Mouse (Mus musculus) left cerebral cortex, postnatal 10 days (tissue): ENCODE measurements at regions not wholly inside any gene's neighbourhood (a gene's known extent, or its start where the extent isn't known, plus 50 kb on each side); places are given as distances from the start of the nearest gene placed in this dataset.
A peak's percentile ranks its signal among the peaks of the same experiment; 100 is the strongest.

Source experiments
- DNase-seq, 2 experiments: peaks; one replicate each; pipeline ENCODE4 v3.0.0; 2021 to 2022; ENCODE audit warnings: low spot score in 2 of 2, mixed read lengths in 1 of 2; ENCODE audit errors: extremely low spot score in 1 of 2
- intact Hi-C: fragments of 180-260 bp; cut with DNase I; formaldehyde crosslinking; loops from one replicate; pipeline ENCODE4 v1.15.1; 2025

DNA sequence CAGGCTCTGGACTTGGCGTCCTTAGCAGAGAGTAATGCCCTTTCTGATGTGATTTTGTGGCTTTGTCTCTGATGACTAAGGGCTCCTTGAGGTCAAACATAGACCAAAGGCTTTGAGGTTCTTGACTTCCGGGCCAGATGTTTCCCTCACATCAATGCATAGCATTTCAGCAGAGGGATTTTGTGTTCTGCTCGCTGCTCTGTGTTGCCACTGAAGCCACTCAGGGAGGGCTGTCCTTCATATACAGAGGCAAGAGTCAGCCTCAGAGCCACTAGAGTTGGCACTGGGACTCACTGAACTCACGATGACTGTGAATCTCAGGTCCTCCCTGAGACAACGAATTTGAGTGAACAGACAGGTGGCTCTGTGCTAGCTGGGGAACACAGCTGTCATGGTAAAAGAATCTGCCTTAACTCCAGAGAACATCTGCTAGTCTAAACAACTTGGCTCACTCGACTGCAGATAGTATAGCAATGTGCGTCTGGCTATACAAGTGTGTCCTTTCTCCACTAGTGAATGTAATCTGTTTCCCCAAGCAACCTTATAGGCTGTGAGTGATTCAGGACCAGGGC, 74.3 kb downstream of the Gp2 start:
- intact Hi-C loops, result no loop called here
- DNase-seq, result peak in 1 of 2 experiments; percentile 3

DNA sequence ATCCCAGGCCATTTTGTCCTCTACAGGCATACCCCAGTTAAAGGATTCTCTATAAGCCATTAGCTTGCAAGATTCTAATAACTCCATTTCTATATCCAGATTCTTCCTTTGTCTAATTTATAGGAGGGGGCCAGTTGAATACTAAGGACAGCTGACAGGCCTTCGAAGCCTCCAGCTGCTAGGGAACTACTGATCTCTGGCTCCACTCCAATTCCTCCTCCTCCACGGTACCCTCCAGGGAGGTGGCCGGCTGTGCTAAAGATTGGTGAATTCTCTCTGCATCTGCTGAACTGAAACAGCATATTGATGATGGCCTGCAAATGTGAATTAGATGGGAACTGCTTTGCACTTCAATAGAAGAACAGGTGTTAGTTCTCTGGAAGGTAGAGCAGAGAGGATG, 79.2 kb downstream of the Gp2 start:
- no peak for DNase-seq
- intact Hi-C loops, result no loop called here

DNA sequence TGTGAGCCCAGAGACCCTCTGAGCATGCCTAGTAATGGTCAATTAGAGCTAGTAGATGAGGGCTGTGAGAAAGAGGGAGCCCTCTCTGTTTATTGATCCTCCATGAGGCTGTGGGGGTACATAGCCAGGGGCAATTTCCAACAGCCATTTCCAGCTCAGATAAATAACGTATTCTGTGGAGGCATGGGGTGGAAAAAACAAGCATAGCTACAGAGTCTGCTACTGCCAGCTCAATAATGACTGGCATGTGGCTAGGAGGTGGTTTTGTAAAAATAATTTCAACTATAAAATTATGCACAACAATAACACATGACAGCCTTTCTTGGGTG, 94.9 kb downstream of the Gp2 start:
- DNase-seq, result no peak
- intact Hi-C loops, result no loop called here

DNA sequence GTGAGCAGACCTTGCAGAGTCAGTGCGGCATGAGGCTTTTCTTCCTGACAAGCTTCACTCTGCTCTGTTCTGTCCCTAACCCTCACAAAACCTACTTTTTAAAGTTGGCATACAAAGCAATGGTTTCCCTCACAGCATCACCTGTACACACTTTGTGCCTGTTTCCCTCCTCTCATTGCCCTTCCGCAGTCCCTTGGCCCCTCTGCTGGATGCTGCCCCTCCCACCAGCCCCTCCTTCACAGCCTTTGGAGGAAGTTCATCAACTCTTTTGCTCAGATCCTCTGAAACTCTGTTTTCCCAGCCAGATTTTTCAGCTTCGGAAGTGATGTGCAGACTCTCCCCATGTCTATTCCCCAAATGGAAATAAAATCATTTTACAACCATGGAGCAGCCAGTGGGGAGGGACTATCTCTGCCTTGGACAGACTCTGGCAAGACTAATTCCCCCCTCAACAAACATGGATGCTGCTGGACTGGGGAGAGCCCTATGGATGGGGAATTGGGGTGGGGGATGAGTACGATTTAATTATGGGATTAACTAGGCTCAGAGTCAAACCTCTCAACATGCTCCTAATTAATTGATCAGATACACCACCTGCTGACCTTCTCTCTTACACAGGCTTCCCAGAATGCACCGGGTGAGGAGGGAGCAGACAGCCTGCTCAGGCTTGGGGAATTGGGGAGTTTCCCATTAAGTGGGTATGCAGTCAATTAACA, 95.4 kb downstream of the Gp2 start:
- no peak for DNase-seq
- intact Hi-C loops, result no loop called here

DNA sequence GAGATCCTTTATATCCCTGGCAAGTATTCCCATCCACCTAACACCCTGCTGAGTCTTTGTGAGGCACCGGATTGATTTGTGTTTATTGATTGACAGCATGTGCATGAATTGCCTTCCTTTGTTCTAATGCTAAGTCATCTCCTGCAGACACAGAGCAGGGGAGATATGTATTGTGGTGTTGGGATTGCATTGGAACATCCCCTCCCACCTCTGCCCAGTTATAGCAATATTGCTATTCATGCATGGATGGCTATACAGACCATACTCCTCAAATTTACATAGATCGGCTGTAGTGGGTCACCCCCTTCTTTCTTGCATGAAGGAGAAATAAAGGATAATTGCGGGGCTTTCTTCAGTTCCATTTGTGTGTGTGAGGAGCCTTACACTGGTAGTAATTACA, 101.7 kb downstream of the Gp2 start:
- intact Hi-C loops, result no loop called here

DNA sequence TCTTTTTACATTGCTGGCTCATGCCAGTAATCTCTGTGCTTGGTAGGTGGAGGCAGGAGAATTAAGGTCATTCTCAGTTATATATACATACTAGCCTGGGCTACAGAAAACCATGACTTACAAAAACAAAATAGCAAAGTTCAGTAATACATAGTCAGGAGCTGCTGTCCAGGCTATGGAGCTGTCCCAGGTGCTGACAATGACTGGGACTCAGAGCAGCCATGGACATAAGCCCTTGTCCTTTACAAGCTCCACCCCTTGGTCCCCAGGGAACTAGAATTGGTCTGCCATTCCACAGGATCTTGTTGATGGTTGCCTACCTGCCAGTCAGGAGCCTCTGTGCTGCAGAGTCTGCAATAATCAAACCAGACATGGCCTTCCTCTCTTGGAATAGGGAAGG, 102.8 kb downstream of the Gp2 start:
- intact Hi-C loops, result no loop called here
- DNase-seq, result no peak

More for the DNA sequence above, 101.7 kb downstream of the Gp2 start:
- no peak for DNase-seq

DNA sequence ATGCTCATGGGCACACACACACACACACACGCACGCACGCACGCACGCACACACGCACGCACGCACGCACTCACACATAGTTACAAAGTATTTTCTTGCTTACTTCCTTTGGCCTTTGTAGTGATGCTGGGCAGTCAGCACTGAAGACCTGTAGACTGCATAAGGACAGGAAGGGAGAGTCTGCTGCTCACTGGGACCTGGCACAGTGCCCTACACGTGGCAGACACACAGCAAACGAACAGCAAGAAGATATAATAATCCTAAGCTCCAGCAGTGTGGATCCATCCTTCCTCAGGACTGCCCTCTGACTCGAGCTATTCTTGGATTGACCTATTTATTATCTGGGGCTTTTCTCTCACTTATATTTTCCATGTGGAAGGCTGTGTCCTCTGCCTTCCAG, 106.5 kb downstream of the Gp2 start:
- DNase-seq, result no peak

DNA sequence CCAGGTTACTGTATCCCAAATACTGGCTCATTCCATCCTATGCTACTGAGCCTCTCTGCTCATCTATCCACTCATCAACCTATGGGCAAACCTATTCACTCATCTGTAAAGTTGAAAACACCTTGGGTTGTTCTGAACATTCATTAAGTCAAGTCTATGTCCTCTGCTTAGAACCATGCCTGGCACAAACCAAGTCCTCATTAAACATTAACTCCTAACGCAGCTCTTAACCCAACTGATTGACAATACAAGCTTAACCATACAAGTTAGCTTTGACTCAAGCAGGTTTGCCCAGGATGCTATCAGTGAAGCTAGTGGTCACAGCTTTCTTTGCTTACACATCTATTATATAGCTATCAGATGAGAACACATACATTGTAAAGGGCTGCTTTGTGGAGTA, 108.4 kb downstream of the Gp2 start:
- DNase-seq, result no peak
- intact Hi-C loops, result no loop called here

More for the DNA sequence above, 106.5 kb downstream of the Gp2 start:
- intact Hi-C loops, result no loop called here

DNA sequence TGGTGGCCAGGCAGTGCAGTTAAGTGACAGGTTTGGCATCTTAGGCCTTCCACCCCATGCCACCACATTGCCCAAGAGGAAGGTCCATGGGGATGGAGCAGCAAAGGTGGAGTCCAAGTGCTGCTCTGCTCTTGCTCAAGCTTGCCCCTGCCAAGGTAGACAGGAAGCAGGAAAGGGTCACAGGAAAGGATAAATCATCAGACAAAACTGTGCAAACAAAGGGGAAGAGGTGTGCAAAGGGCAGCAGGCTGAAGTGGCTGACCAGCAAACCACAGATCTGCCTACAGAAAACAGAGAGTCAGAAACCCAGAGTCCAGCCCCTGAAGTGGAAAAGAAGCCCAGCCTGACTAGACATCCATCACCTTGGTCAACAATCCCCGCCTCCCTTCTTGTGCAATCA, 115.7 kb downstream of the Gp2 start:
- DNase-seq, result no peak
- intact Hi-C loops, result no loop called here

DNA sequence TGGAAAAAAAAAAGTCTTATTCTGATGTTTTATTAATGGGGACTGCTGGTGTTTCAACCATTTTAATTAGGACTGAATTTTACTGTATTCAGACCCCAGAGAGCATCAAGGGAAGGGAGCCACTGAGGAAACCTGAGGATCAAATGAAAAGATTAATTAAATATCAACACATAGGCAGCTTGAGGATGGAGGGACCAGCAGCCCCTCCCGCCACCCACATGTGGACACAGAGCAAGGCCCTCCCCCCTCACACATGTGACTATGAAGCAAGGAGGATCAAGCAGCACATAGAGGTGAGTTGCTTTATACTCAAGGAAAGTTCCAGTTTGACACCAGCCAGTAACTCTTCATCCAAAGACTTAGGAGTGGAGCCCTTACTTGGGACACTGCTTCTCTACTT, 126.0 kb downstream of the Gp2 start:
- DNase-seq, result no peak
- intact Hi-C loops, result no loop called here

DNA sequence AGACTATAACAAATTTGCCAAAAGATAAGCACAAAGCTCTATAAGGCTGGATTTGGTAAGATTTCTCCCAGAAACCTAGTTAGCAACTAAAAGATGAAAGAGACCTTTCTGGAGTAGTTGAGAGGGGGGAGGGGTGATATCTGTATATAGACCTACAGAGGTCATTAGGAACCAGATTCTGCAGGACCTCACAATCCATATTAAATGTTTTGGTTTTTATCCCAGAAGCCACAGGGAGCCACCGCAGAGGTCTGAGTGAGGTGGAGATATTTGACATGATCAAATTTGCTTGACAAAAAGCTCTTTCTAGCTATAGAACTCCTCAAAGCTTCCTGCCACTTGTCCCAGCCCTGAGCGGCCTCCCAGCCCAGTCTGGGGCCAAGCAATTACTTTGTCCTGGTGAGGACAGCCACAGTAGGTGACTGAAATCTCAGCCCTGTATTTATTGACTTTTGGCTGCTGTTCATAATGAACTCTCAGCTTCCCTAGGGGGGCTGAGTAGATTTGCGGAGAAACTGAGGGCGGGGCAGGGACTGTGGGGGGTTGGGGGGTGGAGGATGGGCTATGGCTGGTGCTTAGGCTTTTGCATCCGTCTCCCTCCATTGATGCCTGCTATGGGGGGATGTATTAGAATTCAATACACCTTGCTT, 128.5 kb downstream of the Gp2 start:
- intact Hi-C loops, result no loop called here

DNA sequence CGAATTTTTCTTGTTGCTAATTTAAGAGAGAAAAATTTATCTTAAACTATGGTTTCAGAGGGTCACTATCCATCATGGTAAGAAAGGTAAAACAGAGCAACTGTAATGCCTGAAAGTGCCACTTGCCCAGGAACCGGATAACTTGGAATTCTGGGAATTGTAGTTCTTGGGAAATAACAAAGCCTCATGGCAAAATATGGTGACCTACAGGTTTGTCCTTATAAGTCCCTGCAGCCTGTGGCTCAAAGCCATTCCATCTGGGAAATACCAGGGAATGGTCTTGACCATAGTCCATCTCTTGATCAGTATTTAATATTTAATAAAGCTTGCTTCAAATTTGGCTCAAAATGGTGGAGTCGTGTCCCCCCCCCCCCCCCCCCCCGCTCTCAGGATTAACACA, 111.9 kb upstream of the Gpr139 start:
- no peak for DNase-seq

More for the DNA sequence above, 128.5 kb downstream of the Gp2 start:
- DNase-seq, result no peak

DNA sequence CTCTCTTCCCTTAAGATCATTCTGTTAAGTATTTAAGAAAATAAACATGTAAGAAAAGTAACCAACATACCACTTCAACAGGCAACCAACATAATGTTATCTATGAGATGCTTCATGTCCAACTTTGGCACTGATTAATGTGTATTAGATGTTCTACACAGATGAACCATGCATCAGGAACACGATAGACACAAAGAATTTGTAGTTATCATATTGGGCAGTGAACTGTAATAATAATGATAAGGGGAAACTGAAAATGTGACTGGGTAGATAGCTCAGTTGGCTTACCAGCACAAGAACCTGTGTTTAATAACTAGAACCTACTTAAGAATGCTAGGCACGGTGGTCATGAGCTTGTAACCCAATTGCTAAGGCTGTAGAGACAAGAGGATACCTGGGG, 107.0 kb upstream of the Gpr139 start:
- DNase-seq, result no peak
- intact Hi-C loops, result no loop called here

More for the DNA sequence above, 111.9 kb upstream of the Gpr139 start:
- intact Hi-C loops, result no loop called here

DNA sequence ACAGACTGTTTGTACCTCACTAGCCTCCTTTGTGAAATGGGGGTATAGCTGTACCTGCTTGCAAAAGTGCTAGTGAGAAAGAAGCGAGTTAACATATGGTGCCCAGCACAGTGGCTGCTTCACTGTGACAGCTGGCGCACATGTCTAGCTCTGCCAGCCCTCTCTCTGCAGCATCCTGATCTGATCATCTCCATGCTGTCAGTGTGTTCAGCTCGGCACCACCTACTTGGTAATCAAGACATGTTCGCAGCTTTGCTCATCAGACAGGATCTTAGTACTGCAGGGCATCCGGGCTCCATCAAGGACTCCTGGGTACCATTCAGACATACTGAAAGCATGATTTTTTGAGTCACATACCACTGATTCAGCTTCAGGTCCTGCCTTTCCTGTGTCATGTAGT, 100.9 kb upstream of the Gpr139 start:
- intact Hi-C loops, result no loop called here
- DNase-seq, result peak in 1 of 2 experiments; percentile 3

DNA sequence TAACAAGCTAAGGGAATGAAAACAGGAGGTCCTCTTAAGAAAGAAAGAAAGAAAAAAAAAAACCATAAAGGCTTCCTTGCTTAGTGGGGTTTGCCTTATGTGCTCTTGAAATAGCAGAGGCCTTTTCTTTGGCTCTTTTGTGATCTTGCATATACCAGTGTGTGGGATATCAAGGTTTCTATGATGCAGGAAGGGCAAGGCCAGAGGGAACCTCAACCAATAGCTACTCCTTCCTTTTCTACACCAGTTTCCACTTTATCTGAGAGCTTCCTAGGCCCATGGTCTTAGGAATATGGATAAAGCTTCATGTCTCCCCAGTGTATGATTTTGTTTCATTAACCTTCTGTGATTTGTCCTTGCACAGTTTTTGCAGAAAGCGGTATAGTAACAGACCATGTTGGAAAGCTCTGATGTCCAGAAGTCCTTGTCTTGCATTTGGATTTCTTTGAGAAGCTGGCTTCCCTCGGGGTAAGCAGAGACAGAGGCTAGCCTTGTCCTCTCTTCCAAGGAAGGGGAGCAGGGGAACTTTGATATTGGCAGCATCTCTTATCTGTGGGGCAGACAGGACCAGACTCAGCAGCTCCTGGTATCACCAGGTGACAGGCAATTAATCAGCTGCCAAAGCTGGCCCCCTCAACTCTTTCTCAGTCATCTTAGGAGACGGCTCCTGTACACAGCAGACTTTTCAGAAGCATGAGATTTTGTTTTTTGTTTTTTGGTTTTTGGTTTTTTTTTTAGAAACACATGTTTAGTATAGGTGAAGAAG, 95.7 kb upstream of the Gpr139 start:
- DNase-seq, result no peak
- intact Hi-C loops, result no loop called here

DNA sequence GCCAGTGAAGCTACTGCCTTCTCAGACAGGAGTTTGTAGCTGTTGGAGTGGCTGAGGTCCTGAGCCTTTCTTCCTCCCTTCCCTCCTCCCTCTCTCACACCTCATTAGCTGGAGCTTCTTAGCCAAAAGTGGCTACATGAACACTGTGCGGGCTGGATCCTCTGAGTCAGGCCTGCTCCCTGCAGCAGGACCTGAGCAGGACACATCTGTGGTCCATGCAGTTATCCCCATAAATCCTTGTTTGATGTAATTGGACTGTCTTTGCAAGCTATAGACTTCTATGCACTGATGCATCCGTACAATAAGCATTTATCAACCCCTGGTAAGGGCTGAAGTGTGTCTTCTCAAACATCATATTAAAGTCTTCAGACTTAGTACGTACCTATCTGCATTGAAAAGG, 88.2 kb upstream of the Gpr139 start:
- intact Hi-C loops, result no loop called here
- DNase-seq, result no peak

DNA sequence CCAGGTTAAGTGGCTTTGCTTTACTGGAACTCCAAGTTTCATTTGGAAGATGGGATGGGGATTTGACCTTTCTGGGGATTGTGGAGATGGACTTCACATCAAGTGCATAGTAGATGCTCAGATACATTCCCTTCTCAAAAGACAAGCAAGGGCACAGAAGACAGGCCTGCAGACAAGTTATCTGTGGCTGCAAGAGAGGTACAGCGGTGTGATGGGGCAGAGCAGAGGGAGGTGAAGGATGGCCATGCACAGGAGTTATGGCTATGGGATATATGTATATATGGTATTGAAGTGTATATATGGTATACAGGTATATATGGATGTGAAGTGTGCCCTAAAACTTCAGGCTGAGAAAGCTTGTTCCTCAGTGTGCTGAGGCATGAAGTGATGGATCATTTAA, 87.0 kb upstream of the Gpr139 start:
- intact Hi-C loops, result no loop called here
- no peak for DNase-seq

DNA sequence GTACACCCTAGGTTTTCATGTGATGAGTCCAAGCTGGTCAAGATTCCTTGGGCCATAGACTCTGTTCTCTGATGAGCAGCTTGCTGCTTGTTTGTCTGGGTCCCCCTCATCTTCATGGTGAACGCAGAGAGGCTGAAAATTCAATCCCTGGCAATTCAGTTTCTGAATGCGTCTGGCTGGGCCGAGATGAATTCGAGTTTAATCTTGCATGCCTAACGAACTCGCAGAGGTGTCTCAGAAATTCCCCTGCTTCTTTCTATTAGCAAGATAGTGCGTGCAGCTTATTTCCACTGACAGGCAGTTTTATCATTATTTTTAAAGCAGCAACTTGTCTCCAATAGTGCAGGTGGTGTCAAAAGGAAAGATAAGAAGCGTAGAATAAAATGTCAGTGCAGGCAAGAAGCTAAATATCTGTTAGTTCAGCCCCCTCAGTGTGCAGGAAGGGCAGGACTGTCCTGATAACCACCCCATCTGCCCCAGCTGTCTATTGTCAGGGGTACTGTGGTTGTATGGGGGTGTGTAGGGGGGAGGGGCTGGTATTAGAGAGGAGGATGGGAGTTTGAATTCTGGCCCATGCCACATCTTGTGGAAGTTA, 86.5 kb upstream of the Gpr139 start:
- no peak for DNase-seq
- intact Hi-C loops, result no loop called here

DNA sequence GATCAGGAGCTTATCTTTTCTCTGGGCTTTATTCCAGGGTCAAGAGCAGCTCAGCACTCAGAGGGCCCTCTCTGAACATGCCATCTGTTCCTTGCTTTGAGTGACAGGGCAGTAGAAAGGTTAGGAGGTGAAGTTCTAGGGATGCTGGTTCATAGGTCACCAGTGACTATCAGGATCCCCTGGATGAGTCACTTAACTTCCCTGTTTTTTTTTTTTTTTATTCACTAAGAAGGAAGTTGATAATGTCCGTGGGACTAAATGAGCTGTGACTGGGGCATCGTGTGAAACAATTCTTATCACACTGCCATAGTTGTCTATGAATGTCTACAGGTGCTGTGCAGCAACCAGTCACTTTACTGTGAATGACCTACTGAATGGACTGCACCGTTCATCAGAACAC, 73.8 kb upstream of the Gpr139 start:
- intact Hi-C loops, result no loop called here
- no peak for DNase-seq

DNA sequence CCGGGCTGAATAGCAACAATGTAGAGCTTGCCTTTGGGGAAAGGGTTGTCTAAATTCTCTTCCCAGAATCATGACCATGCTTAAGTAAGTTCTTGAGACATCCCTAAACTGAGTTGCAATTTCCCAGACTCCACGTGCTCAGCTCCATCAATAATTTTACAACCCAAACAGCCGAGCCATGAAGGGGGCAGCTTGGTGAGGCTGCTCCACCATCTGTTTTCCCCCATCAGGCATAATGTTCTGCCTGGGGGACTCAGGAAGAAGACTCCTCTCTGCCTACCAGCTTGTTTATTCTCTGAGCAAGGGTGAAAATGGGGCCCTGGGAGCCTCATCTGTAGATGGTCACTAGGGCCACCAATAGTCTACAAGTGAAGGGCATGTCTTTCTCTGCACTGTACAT, 72.5 kb upstream of the Gpr139 start:
- DNase-seq, result no peak
- intact Hi-C loops, result no loop called here
